Mouse (Mus musculus) ovary, postnatal 36 days (tissue): ENCODE results near the gene Sept9.

Source experiments
- DNase-seq: peaks from one replicate; pipeline ENCODE4 v3.0.0; 2022; ENCODE audit warnings: low spot score, mixed read lengths

Gene Sept9

DNA sequence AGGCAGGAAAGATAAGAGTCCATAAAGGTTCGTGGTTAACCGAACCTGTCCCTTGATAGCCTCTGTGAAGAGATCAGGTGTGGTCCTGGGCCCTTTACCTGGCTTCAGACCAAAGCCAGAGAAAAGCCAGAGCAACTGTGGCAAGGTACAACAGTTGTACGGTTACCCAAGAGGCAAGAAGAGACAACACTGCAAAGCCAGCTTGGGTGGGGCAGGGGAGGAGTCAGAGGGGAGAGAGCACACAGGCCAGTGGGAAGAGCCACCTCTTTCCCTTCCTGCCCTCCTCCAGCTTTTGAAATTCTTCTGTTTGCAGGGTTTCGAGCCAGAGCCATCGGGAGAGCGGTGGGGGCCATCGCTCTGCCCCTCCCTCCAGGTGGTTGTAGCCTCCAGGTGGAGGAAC lies 174.8 kb downstream of the Sept9 start:
- no peak for DNase-seq

DNA sequence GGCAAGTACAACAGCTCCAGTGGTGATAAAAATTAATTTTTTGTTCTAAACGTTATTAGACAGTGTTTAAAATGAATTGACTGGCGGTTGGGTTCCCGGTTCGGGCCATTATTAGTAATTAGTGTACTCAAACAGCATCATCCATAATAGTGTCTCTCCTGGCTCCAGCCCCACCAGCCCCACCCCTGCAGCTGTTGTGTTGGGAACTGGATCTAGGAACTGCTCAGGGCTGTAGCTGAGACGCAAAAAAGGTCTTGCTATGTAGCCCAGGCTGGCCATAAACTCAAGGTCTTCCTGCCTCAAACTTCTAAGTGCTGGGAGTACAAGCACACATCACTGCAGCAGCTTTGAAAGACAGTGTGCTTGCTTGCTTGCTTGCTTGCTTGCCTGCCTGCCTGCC lies 180.3 kb downstream of the Sept9 start:
- no peak for DNase-seq

GRCm38 (mm10) chr11:117384235-117384634 lies 184.8 kb downstream of the Sept9 start:
- DNase-seq: no peak

GRCm38 (mm10) chr11:117384897-117385296 lies 185.4 kb downstream of the Sept9 start:
- peak; percentile 86 for DNase-seq

DNA sequence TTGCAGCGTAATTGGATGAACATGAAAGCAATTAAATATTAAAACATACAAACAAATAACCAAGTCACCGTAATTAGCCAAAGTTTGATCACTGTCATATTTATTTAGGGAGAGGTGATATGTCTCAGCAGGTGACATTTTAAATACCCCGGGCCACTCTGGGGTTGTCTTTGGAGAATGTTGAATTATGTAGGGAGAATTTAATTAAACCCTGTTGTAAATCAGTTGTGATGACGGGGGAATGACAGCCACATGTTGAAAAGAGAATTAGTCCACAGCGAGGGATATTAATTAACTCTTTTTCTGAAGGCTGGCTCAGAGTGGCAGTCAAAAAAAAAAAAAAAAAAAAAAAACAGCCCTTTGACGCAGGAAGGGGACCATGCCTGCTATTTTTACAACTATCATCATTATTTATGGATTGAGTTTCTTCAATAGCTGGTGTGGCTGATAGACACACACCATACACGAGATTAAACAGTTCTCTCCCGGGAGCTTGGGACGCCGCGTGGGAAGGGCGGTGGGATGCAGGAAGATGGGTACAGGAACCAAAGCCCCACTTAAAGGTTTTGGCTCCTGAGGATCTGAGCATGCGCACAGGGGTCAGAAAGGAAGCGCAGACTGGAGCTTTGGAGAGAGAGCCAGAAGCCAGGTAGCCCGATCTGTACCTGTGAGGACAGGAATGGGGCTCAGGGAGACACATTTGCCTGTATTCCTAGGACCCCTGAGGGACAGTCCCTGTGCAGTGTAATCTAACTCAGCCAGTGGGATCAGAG lies 186.1 kb downstream of the Sept9 start:
- no peak for DNase-seq

DNA sequence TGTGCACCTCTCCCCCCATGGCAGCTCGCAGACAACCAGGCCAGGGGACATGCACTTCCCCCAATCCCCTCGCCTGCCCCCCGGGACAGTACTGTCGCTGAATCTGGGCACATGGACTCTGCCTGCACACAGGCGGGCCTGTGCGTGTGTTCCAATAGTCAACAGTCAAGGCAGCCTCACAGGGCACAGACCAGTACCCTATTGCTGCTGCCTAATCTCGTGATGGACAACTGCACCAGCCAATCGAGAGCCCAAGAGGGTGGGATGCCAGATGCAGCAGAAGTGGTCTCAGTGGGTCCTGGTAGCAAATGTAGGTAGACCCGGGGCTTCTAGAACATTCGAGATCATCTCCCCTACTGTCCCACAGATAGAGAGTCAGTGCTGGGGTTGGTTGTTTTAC lies 187.8 kb downstream of the Sept9 start:
- DNase-seq: no peak

DNA sequence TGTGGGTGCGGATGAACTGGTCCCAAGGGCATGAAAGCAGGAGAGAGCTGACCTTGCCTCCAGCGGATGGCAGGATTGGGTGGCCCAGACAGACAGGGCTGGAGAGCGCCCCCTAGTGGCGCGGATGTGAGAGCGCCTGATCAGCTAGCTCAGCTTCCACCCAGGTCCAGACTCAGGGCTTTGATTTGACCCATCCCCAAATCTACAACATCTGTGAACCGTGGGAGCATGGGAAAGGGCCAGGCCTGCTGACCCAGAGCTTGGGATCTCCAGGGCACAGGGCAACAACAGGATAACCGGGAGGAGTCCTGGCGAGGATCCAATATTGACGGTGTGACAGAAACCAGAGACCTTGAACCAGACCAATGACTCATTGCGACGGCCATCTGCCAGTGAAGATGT lies 190.5 kb downstream of the Sept9 start:
- peak; percentile 62 for DNase-seq

DNA sequence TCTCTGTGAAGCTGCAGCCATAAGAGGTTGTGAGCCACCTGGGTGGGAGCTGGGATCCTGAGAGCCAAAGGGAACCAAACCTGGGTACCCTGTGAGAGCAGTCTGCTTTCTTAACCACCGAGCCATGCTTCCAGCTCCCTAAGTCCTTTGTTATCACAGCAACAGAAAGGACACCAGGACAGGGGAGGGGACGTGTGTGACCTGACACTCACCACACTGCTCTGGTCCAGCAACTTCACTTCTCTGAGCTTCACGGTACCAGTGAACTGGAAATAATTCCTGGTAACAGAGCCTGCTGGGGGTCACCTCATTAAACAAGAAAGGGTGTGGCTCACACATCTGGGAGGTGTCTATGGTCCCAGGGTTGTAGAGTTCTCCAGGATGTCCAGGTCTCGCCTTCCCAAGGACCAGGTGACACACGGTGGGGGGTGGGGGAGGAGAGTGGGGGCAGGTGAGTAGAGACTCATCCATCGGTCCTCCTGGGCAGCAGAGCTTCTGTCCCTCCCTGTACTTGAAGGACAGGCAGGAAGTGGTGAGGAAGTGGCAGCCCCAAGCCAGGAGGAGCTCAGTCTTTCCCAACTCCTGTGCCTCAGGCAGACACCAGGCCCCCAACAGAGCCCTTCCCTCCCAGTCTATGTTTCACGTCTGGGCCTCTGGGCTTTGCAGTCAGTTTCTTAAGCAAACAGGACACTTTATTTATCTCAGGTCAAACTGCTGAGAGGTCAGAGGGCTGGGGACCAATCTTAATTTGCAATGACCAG lies 191.5 kb downstream of the Sept9 start:
- no peak for DNase-seq

DNA sequence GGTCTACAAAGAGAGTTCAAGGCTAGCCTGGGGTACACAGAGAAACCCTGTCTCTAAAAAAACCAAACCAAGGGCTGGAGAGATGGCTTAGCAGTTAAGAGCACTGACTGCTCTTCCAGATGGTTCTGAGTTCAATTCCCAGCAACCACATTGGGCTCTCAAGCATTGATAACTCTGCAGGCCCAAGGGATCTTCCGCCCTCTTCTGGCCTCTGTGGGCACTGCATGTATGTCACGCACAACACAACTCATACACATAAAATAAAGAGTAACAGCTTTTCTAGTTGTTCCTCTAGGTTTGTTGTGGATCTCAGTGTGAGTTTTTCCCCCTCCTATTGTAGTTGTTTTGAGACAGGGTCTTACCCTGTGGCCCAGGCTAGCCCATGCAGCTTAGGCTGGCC lies 192.8 kb downstream of the Sept9 start:
- no peak for DNase-seq

DNA sequence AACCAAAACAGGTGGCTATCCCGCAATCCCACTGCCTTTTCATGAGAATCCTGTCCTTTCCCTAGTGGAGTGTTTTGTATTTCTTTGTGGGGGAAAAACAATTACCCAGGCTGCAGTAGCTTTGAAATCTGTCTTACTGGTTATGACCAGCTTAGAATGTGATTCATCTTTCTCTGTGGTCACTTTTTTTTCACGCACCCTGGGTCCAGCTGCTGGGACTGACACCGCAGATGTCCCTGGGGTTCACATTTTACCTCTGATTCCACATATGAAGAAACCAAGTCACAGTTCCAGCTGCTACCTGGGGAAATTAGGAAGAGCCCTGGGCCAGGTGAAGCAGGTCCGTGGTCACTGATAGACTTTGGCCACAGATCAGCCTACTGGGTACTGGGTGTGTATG lies 194.3 kb downstream of the Sept9 start:
- no peak for DNase-seq

GRCm38 (mm10) chr11:117394230-117395137 lies 195.0 kb downstream of the Sept9 start:
- no peak for DNase-seq

DNA sequence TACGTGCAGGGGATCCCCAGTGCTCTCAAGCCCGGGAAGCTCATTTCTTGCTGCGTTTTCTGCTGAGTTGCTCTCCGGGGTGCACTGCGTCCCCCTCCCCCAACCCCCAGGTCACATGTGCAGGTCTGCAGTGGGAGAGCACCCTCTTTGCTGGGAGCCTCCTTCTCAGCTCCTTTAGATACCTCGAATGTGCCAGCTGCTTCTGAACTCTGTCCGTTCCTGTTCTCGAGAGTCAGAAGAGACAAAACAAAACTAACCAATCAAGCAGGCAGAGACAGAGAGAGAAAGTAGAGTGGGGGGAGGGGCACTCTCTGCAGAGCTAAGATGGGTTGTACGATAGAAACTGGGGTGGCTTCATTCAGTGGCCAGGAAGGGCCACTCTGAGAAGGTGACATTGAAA lies 195.8 kb downstream of the Sept9 start:
- DNase-seq: no peak

- DNase-seq: no peak
These were observed 197.5 kb downstream of the Sept9 start for GRCm38 (mm10) chr11:117396929-117397328.

DNA sequence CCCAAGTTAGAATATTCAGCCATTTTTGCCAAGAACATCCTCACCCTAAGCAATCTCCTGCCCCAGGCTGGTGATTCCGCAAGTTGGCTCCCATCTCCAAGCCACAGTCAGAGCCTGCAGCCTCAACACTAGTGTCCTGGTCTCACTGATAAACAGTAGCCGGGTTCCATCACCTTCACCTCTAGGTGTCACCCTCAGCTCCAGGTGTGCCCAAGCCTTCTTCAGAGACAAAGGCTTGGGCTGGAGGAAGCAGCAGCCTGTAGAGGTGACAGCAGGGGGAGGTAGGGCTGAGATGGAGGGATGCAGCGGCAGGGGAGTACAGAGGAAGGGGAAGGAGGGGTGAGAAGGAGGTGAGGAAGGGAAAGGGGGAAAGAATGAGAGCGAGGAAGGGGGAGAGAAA lies 198.3 kb downstream of the Sept9 start:
- no peak for DNase-seq

DNA sequence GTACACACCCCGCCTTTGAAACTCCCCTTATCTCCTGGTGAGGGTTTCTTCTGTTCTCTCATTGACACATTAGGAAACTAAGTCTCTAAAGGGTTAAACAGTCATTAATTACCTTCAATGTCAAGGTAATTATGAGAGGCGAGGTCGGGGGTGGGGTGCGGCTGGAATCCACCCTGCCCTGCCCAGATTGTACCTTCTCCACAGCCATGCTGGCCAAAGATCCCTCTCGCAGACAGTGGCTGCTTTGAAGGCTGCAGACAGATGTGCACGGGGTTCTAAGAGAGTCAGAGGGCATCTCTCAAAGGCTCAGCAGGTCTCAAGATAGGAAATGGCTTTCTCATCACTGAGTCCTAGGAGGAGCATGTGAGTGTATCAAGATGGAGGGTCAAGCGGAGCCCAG lies 198.7 kb downstream of the Sept9 start:
- no peak for DNase-seq

GRCm38 (mm10) chr11:117401583-117402367 lies 202.3 kb downstream of the Sept9 start:
- no peak for DNase-seq

GRCm38 (mm10) chr11:117402550-117402949 lies 203.1 kb downstream of the Sept9 start:
- no peak for DNase-seq

- DNase-seq: no peak
These were observed 203.6 kb downstream of the Sept9 start for GRCm38 (mm10) chr11:117403073-117403472.

GRCm38 (mm10) chr11:117403781-117404180 lies 204.3 kb downstream of the Sept9 start:
- no peak for DNase-seq

GRCm38 (mm10) chr11:117406711-117407110 lies 207.2 kb downstream of the Sept9 start:
- no peak for DNase-seq

- no peak for DNase-seq
These were observed 207.7 kb downstream of the Sept9 start for GRCm38 (mm10) chr11:117407196-117407595.
